Mouse (Mus musculus): ENCODE data around the gene Zbtb14. TPM values are rescaled to one million over a fixed set of nuclear protein-coding genes. Genes with fewer than 3 reads are reported as not detected.

The Zbtb14 gene
- polyA plus RNA-seq, 1 experiment from 2014 or later, result 25.2 TPM

DNA sequence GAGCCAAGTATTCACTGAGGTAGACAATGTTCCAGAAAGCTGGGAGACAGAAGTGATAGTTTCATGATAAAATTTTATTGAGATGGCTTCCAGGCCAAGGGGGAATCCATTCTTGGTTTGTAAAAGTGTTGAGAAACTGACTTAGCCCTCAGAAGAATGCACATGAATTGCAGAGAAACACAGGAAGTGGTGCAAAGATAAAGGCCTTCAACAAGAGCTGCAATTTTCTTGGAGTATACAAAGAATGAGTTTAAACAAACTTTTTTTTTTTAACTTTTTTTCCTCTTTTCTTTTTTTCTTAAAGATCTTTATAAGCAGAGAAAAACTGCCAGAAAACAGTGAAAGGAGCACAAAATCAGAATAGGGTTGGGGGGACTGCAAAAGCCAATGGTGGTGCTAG lies 33.3 kb downstream of the Zbtb14 start:
- no peak for ATAC-seq (ENCODE audit: borderline replicate concordance, extremely low read depth, low FRiP score, low TSS enrichment)
- Histone ChIP-seq H3K27me3 (no peaks in the 10 kb centered on the region), H3K4me3 (peak overlapping the region; percentile 85), H3K36me3 (no peaks in the 10 kb centered on the region), H3K27ac (peak overlapping the region; percentile 98), H3K4me1 (peaks cover 10% of the 10 kb centered on the region), H3K9me3 (no peaks in the 10 kb centered on the region), H3K4me2 (peak overlapping the region; percentile 69), H3K9ac (peak overlapping the region; percentile 94; the same call in 1 of the 2 replicates)

DNA sequence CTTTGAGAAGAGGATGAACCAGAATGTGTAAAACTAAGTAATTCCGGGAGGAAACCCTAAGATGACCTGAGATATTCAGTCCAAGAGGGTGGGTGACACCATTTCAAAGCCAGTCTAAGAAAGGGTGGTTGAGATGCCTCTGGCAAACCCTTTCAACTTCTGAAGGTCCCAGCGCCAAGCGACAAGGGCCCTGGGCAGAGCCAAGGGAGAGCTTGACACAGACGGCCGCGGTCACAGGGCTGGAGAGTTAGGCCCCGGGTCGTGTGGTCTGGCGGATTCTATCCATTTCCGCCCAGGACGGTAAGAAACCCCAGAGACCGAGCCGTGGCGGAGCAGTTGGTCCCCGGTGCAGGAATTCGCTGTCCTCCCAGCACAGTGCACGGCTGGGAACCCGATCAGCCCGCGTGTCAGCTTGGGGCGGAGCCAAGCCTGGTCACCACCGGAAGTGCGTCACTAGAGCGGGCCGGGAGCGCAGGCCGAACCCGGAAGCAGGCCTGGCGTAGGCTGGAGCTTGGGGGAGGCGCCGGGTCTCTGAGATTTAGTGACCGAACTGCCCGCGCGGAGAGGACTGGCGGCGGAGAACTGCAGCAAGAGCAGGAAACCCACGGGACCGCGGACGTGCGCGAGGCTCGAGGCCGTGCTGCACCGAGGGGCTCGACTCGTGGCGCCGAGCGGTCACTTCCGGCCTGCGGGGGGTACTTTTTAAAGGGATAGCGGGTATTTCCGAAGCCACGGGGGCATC lies 34.2 kb downstream of the Zbtb14 start:
- Histone ChIP-seq H3K36me3 (no peaks in the 10 kb centered on the region), H3K4me1 (peaks cover 10% of the 10 kb centered on the region), H3K9ac (peak overlapping the region; percentile 94), H3K4me3 (peak overlapping the region; percentile 85), H3K4me2 (peak overlapping the region; percentile 69), H3K27me3 (no peaks in the 10 kb centered on the region), H3K9me3 (no peaks in the 10 kb centered on the region), H3K27ac (peak overlapping the region; percentile 98)
- ATAC-seq (ENCODE audit: borderline replicate concordance, extremely low read depth, low FRiP score, low TSS enrichment), result peak; percentile 100
- WGBS, result under 1% methylated on average over 56 of the region's 56 CpGs

DNA sequence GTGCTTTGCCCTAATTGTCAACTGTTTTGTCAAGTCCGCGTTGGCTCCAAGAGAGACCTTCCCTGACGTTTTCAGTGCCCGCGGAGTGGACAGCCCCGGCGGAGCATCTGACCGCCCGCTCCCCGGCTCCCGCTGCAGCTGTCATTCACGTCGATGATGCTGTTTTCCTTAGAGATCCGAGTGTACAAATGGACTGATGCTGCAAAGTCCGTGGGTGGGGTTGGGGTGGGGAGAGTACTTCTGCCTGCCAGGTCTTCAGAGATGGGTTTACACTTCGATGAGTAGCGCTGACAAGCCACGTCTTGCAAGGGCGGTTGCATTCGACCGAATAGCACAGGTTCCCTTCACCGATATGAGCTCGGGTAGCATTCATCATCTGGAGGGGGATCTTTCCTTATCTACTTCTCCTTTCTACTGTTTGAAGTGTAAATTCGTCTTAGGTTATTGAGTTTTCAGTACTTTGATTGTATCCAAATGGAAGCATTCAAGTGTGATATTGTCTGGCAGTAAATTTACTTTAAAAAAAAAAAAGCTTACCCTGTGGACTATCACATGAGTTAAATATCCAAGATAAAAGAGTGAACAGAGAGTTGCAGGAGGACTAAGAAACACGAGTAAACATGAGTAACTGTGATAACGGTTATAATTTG lies 35.0 kb downstream of the Zbtb14 start:
- peak overlapping the region; percentile 98 for H3K27ac ChIP-seq
- H3K4me1 ChIP-seq, result peaks cover 10% of the 10 kb centered on the region
- H3K4me2 ChIP-seq, result peak overlapping the region; percentile 69
- H3K4me3 ChIP-seq, result peak overlapping the region; percentile 85
- H3K27me3 ChIP-seq, result no peaks in the 10 kb centered on the region
- WGBS, result 2% methylated on average over 26 of the region's 26 CpGs
- H3K9ac ChIP-seq, result peak overlapping the region; percentile 94
- H3K9me3 ChIP-seq, result no peaks in the 10 kb centered on the region
- peak; percentile 37; the same call in 1 of the 2 replicates for ATAC-seq (ENCODE audit: borderline replicate concordance, extremely low read depth, low FRiP score, low TSS enrichment)
- no peaks in the 10 kb centered on the region for H3K36me3 ChIP-seq

DNA sequence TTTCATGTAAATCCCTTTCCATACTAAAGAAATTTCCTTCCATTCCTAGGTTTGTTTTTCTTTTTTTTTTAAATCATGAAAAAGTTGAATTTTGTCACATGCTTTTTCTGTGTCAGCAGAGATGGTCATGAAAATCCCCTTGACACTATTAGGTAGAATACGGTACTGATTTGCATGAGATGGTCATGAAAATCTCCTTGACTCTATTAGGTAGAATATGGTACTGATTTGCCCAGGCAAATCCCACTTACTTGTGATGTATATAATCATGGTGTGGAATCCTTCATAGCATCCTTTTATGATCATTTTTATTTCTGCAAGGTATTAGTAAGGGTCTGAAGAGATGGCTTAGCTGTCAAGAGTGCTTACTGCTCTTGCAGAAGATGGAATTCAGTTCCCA lies 38.7 kb downstream of the Zbtb14 start:
- Histone ChIP-seq H3K36me3 (no peaks in the 10 kb centered on the region), H3K9me3 (no peaks in the 10 kb centered on the region), H3K27ac (no peak overlapping the region), H3K4me3 (no peak overlapping the region), H3K9ac (no peak overlapping the region), H3K4me1 (peaks cover 3% of the 10 kb centered on the region; the same call in 1 of the 2 replicates), H3K27me3 (no peaks in the 10 kb centered on the region), H3K4me2 (no peak overlapping the region)
- ATAC-seq (ENCODE audit: borderline replicate concordance, extremely low read depth, low FRiP score, low TSS enrichment), result no peak
- WGBS, result 11% methylated on average over 1 of the region's 1 CpGs

DNA sequence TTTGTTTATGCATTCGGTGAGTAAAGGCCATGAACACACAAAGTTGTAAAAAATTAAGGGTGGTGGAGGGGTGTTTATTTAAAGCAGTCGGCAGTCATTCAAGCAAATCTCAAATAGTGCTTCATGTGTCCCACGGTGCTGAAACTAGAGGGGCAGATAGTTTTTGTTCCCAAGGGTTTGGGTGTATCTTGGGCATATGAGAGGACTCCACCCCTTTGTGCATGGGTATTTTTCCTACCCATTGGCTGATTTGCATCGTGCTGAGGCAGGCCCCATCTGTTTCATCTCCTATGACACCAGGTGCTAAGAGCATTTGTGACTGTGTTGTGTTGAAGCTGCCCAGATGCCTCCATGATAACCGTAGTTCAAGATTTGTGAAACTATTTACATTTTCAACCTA lies 55.0 kb downstream of the Zbtb14 start:
- ATAC-seq (ENCODE audit: borderline replicate concordance, extremely low read depth, low FRiP score, low TSS enrichment), result no peak
- Histone ChIP-seq H3K27ac (no peak overlapping the region), H3K4me1 (peaks cover 11% of the 10 kb centered on the region; the same call in 1 of the 2 replicates), H3K36me3 (no peaks in the 10 kb centered on the region), H3K9ac (no peak overlapping the region), H3K4me3 (no peak overlapping the region), H3K4me2 (no peak overlapping the region), H3K9me3 (no peaks in the 10 kb centered on the region), H3K27me3 (peaks cover 35% of the 10 kb centered on the region)
- WGBS, result 67% methylated on average over 5 of the region's 5 CpGs

DNA sequence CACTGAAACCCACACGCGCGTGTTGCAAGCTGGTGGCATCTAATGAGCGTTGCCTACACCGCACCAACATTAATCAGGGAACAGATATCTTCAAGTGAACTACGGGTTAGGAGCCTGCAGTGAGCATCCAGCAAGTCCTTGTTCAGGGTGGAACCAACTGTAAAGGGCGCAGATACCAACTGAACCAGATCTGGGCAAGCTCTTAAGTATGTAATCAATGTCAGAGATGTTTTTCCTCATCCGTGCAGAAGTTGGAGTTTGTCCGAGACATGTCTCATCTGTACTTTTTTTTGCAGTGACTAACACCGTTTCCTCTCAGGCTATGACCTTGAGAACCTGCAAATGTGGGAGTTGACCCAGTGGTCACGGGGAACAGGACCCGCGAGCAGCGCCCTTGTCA lies 55.6 kb downstream of the Zbtb14 start:
- H3K4me2 ChIP-seq, result peak overlapping the region; percentile 64
- no peak overlapping the region for H3K4me3 ChIP-seq
- H3K27ac ChIP-seq, result no peak overlapping the region
- peaks cover 35% of the 10 kb centered on the region for H3K27me3 ChIP-seq
- 31% methylated on average over 14 of the region's 14 CpGs for WGBS
- H3K4me1 ChIP-seq, result peaks cover 11% of the 10 kb centered on the region; the same call in 1 of the 2 replicates
- H3K36me3 ChIP-seq, result no peaks in the 10 kb centered on the region
- no peaks in the 10 kb centered on the region for H3K9me3 ChIP-seq
- no peak for ATAC-seq (ENCODE audit: borderline replicate concordance, extremely low read depth, low FRiP score, low TSS enrichment)
- no peak overlapping the region for H3K9ac ChIP-seq

DNA sequence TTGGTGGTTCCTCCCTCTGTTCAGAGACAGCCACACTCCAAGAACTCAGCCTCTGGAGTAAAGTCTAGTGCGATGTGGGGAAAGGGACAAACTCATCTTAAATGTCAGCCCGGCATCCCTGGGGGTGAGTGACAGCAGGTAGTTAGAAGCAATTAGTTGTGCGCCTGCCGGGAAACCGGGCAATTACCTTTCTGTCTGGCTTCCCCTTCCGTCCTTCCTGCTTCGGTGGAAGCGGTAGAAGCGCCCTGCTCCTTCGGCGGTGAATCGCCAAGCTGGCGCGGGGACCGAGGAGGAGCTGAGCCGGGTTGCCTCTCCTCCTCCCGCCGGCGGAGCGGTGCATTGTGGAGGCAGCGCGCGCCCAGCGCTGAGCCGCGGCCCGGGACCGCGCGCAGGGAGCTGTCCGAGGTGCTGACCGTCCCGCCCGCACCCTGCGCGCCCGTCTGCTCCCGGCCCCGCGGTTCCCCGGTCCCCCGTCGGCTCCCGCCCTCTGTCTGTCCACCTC lies 56.2 kb downstream of the Zbtb14 start, which contains the start of gene Akain1:
Gene Akain1, plus strand, starts transcription at position 337 of the 502 bp plus-strand sequence.
- H3K27ac ChIP-seq, result no peak within 1 kb of the TSS
- no peak within 1 kb of the TSS for H3K9ac ChIP-seq
- under 1% methylated on average over 43 of the region's 44 CpGs for WGBS
- peaks cover 35% of the 10 kb centered on the region for H3K27me3 ChIP-seq
- H3K36me3 ChIP-seq, result no peaks in the 10 kb centered on the region
- peak within 1 kb of the TSS; percentile 64 for H3K4me2 ChIP-seq
- no peaks in the 10 kb centered on the region for H3K9me3 ChIP-seq
- peak; percentile 94 for ATAC-seq (ENCODE audit: borderline replicate concordance, extremely low read depth, low FRiP score, low TSS enrichment)
- H3K4me3 ChIP-seq, result peak within 1 kb of the TSS; percentile 31
- H3K4me1 ChIP-seq, result peaks cover 11% of the 10 kb centered on the region; the same call in 1 of the 2 replicates

DNA sequence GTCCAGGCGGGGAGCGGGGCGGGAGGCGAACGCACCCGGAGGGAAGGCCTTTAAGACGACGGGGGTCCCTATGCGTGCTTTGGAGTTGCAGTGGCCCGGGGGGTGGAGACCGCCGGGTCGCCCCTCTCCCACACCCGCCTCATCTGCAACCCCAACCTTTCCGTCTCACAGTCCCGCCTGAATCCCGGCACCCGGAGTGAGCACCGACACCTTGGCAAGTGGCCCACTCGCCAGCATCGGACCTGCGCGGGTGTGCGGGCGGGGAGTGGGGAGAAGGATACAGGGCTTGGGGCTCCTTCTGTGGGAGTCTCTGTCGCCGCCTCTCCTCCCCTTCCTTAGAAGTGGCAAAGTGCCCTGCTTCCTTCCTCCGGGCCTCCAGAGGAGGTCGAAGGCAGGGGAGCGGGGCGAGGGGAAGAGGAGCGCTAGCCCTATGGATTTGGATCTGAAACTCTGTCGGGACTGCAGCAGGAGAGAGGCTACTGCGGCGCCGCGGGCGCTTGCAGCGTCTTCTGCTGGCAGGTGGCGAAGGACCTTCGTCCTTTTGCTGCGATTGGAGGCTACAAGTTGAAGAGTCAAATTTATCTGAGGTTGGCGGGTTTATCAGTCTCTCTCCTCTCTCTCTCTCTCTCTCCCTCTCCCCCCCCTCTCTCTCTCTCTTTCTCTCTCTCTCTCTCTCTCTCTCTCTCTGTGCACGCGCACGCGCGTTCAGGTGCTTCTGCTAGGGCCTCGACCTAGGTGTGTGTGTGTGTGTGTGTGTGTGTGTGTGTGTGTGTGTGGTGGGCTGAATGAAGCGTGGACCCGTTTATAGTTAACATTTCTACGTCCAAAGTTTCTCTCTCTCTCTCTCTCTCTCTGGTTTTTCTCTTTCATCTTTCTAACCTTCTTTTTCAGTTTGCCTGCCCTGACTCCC lies 57.0 kb downstream of the Zbtb14 start:
- no peak overlapping the region for H3K9ac ChIP-seq
- no peak overlapping the region for H3K27ac ChIP-seq
- 1% methylated on average over 50 of the region's 52 CpGs for WGBS
- H3K9me3 ChIP-seq, result no peaks in the 10 kb centered on the region
- peaks cover 11% of the 10 kb centered on the region; the same call in 1 of the 2 replicates for H3K4me1 ChIP-seq
- no peaks in the 10 kb centered on the region for H3K36me3 ChIP-seq
- H3K4me2 ChIP-seq, result peak overlapping the region; percentile 64
- peak; percentile 56; the same call in 1 of the 2 replicates for ATAC-seq (ENCODE audit: borderline replicate concordance, extremely low read depth, low FRiP score, low TSS enrichment)
- peak overlapping the region; percentile 22; the same call in 1 of the 2 replicates for H3K4me3 ChIP-seq
- H3K27me3 ChIP-seq, result peaks cover 35% of the 10 kb centered on the region

Other genes starting within 250 kb of the Zbtb14 start
- not detected in 2 replicates for gene Akain1, start 56.3 kb downstream of the Zbtb14 start, polyA plus RNA-seq (2015; fragmentation: Nextera tagmentation; extraction: Ambion mirVana)

Data from lung, embryonic 15.5 days (tissue).